Mouse (Mus musculus): ENCODE data around the gene Inpp5f.
A peak's percentile ranks its signal among the peaks of the same experiment; 100 is the strongest.

The Inpp5f gene

GRCm38 (mm10) chr7:128592118-128592935, 18.8 kb upstream of the Inpp5f start:
- no peak for DNase-seq (ENCODE audit: extremely low read depth, low read depth)

GRCm38 (mm10) chr7:128592936-128593241, 18.2 kb upstream of the Inpp5f start:
- no peak for DNase-seq (ENCODE audit: extremely low read depth, low read depth)

GRCm38 (mm10) chr7:128596274-128596673, 14.9 kb upstream of the Inpp5f start:
- DNase-seq (ENCODE audit: extremely low read depth, low read depth), result no peak

GRCm38 (mm10) chr7:128599072-128599471, 12.1 kb upstream of the Inpp5f start:
- no peak for DNase-seq (ENCODE audit: extremely low read depth, low read depth)

- DNase-seq (ENCODE audit: extremely low read depth, low read depth), result no peak
Measured at GRCm38 (mm10) chr7:128601826-128602225, 9.3 kb upstream of the Inpp5f start.

- peak; percentile 59 for DNase-seq (ENCODE audit: extremely low read depth, low read depth)
Measured at GRCm38 (mm10) chr7:128609936-128610335, 1.2 kb upstream of the Inpp5f start.

- no peak for DNase-seq (ENCODE audit: extremely low read depth, low read depth)
Measured at GRCm38 (mm10) chr7:128610490-128610889, 638 bp upstream of the Inpp5f start.

GRCm38 (mm10) chr7:128611799-128612411, 777 bp downstream of the Inpp5f start:
- DNase-seq (ENCODE audit: extremely low read depth, low read depth), result no peak

- DNase-seq (ENCODE audit: extremely low read depth, low read depth), result peak; percentile 49
Measured at GRCm38 (mm10) chr7:128612521-128613181, 1.5 kb downstream of the Inpp5f start.

GRCm38 (mm10) chr7:128613578-128613977, 2.5 kb downstream of the Inpp5f start:
- no peak for DNase-seq (ENCODE audit: extremely low read depth, low read depth)

- DNase-seq (ENCODE audit: extremely low read depth, low read depth), result no peak
Measured at GRCm38 (mm10) chr7:128617587-128617986, 6.5 kb downstream of the Inpp5f start.

- no peak for DNase-seq (ENCODE audit: extremely low read depth, low read depth)
Measured at GRCm38 (mm10) chr7:128620178-128620577, 9.1 kb downstream of the Inpp5f start.

- no peak for DNase-seq (ENCODE audit: extremely low read depth, low read depth)
Measured at GRCm38 (mm10) chr7:128622266-128622961, 11.3 kb downstream of the Inpp5f start.

- DNase-seq (ENCODE audit: extremely low read depth, low read depth), result no peak
Measured at GRCm38 (mm10) chr7:128622994-128623393, 11.9 kb downstream of the Inpp5f start.

GRCm38 (mm10) chr7:128625382-128625781, 14.3 kb downstream of the Inpp5f start:
- no peak for DNase-seq (ENCODE audit: extremely low read depth, low read depth)

- DNase-seq (ENCODE audit: extremely low read depth, low read depth), result no peak
Measured at GRCm38 (mm10) chr7:128626601-128627000, 15.5 kb downstream of the Inpp5f start.

GRCm38 (mm10) chr7:128627251-128627650, 16.1 kb downstream of the Inpp5f start:
- DNase-seq (ENCODE audit: extremely low read depth, low read depth), result no peak

- no peak for DNase-seq (ENCODE audit: extremely low read depth, low read depth)
Measured at GRCm38 (mm10) chr7:128627723-128628122, 16.6 kb downstream of the Inpp5f start.

GRCm38 (mm10) chr7:128633156-128633555, 22.0 kb downstream of the Inpp5f start:
- peak; percentile 26 for DNase-seq (ENCODE audit: extremely low read depth, low read depth)

- no peak for DNase-seq (ENCODE audit: extremely low read depth, low read depth)
Measured at GRCm38 (mm10) chr7:128639925-128640485, 28.9 kb downstream of the Inpp5f start.

GRCm38 (mm10) chr7:128641571-128641970, 30.4 kb downstream of the Inpp5f start:
- DNase-seq (ENCODE audit: extremely low read depth, low read depth), result no peak

GRCm38 (mm10) chr7:128642386-128642785, 31.3 kb downstream of the Inpp5f start:
- no peak for DNase-seq (ENCODE audit: extremely low read depth, low read depth)

Measured in MEL-GATA-1-ER (cell line).